Mouse (Mus musculus) stomach, embryonic 15.5 days (tissue): ENCODE results near the gene Best2. TPM values are rescaled to one million over a fixed set of nuclear protein-coding genes. Genes with fewer than 3 reads are reported as not detected.

Source experiments
- ATAC-seq: fragments of 200-750 bp; cut with Nextera tagmentation; 2 replicates; pipeline ENCODE4 v1.8.0; 2017; ENCODE audit warnings: low read depth, moderate number of reproducible peaks, moderate TSS enrichment; ENCODE audit not compliant: insufficient read depth, low FRiP score
- H3K27ac ChIP-seq: fragments of 300-500 bp; sonication (generic); 2 replicates; pipeline ENCODE4 v1.5.1; 2015; ENCODE audit warnings: mild to moderate bottlenecking, inconsistent platforms
- H3K27me3 ChIP-seq: fragments of 300-500 bp; sonication (generic); replicated peaks from 2 replicates; pipeline ENCODE4 v1.6.1; 2015; ENCODE audit warnings: inconsistent platforms
- H3K36me3 ChIP-seq: fragments of 300-500 bp; sonication (generic); 2 replicates; pipeline ENCODE4 v1.6.1; 2015; ENCODE audit warnings: inconsistent platforms
- H3K4me1 ChIP-seq: fragments of 300-500 bp; sonication (generic); 2 replicates; pipeline ENCODE4 v1.6.1; 2015; ENCODE audit warnings: inconsistent platforms
- H3K4me2 ChIP-seq: fragments of 300-500 bp; sonication (generic); 2 replicates; pipeline ENCODE4 v1.6.1; 2015; ENCODE audit warnings: mild to moderate bottlenecking, inconsistent platforms
- H3K4me3 ChIP-seq: fragments of 300-500 bp; sonication (generic); replicated peaks from 2 replicates; pipeline ENCODE4 v1.5.1; 2015; ENCODE audit warnings: inconsistent platforms
- H3K9ac ChIP-seq: fragments of 300-500 bp; sonication (generic); 2 replicates; pipeline ENCODE4 v1.6.1; 2015; ENCODE audit warnings: inconsistent platforms
- H3K9me3 ChIP-seq: fragments of 300-500 bp; sonication (generic); 2 replicates; pipeline ENCODE4 v1.6.1; 2016; ENCODE audit warnings: inconsistent platforms
- WGBS: fragments of 180-500 bp; shearing (Covaris S2); methylation state at CpG from one replicate; pipeline ENCODE4 v1.1.7; 2015; 5-methylcytosine and 5-hydroxymethylcytosine counted together
- microRNA-seq: library from miRNA; unstranded; fragments of <30 nt; microRNA quantifications from one replicate; pipeline ENCODE4, GENCODE M21; 2016
- polyA plus RNA-seq: library from polyadenylated mRNA; unstranded; fragments of >200 nt; fragmentation: Nextera tagmentation; extraction: Ambion mirVana; gene quantifications from 2 replicates; pipeline ENCODE4 v1.2.1, GENCODE M21; 2015

Gene Best2
- polyA plus RNA-seq, 1 experiment from 2014 or later = 0.23 TPM

GRCm38 (mm10) chr8:84969241-84970134 lies 44.8 kb downstream of the Best2 start, which contains the start of the genes Gm49661, Prdx2 and Rnaseh2a:
TSS of gene Gm49661 (minus strand) at chr8:84969433.
TSS of gene Prdx2 (plus strand) at chr8:84969587.
TSS of gene Rnaseh2a (minus strand) at chr8:84969767.
- under 1% methylated on average over 56 of the region's 56 CpGs for WGBS
- Histone ChIP-seq H3K27me3 (no peaks in the 10 kb centered on the region), H3K36me3 (peaks cover 11% of the 10 kb centered on the region), H3K9me3 (no peaks in the 10 kb centered on the region), H3K27ac (peak within 1 kb of the TSS; percentile 95), H3K4me2 (peak within 1 kb of the TSS; percentile 84), H3K9ac (peak within 1 kb of the TSS; percentile 76), H3K4me1 (peaks cover 28% of the 10 kb centered on the region), H3K4me3 (peak within 1 kb of the TSS; percentile 71)
- peak; percentile 77 for ATAC-seq

GRCm38 (mm10) chr8:84968650-84969049 lies 45.7 kb downstream of the Best2 start:
- peak overlapping the region; percentile 95 for H3K27ac ChIP-seq
- peak overlapping the region; percentile 76; the same call in 1 of the 2 replicates for H3K9ac ChIP-seq
- H3K27me3 ChIP-seq = no peaks in the 10 kb centered on the region
- peak overlapping the region; percentile 71 for H3K4me3 ChIP-seq
- no peaks in the 10 kb centered on the region for H3K9me3 ChIP-seq
- no peak for ATAC-seq
- WGBS = 6% methylated on average over 2 of the region's 2 CpGs
- peak overlapping the region; percentile 84 for H3K4me2 ChIP-seq
- peaks cover 25% of the 10 kb centered on the region for H3K4me1 ChIP-seq
- peaks cover 11% of the 10 kb centered on the region for H3K36me3 ChIP-seq

- ATAC-seq = no peak
- Histone ChIP-seq H3K4me2 (no peak overlapping the region), H3K4me3 (no peak overlapping the region), H3K36me3 (peaks cover 11% of the 10 kb centered on the region), H3K9me3 (no peaks in the 10 kb centered on the region), H3K27ac (no peak overlapping the region), H3K4me1 (peaks cover 25% of the 10 kb centered on the region), H3K27me3 (no peaks in the 10 kb centered on the region), H3K9ac (no peak overlapping the region)
- WGBS = 89% methylated on average over 13 of the region's 13 CpGs
These were observed 46.6 kb downstream of the Best2 start for GRCm38 (mm10) chr8:84967532-84968304.

GRCm38 (mm10) chr8:84966603-84967002 lies 47.7 kb downstream of the Best2 start:
- Histone ChIP-seq H3K4me3 (no peak overlapping the region), H3K9me3 (no peaks in the 10 kb centered on the region), H3K4me2 (peak overlapping the region; percentile 84; the same call in 1 of the 2 replicates), H3K4me1 (peaks cover 25% of the 10 kb centered on the region), H3K27me3 (no peaks in the 10 kb centered on the region), H3K36me3 (peaks cover 6% of the 10 kb centered on the region), H3K27ac (peak overlapping the region; percentile 78; the same call in 1 of the 2 replicates), H3K9ac (no peak overlapping the region)
- WGBS = 32% methylated on average over 3 of the region's 3 CpGs
- ATAC-seq = 0 out of 2 replicates have a peak, but pooled peaks have one; percentile 4

GRCm38 (mm10) chr8:84965731-84966291 lies 48.5 kb downstream of the Best2 start:
- peak overlapping the region; percentile 57 for H3K9ac ChIP-seq
- no peaks in the 10 kb centered on the region for H3K36me3 ChIP-seq
- H3K4me1 ChIP-seq = peaks cover 22% of the 10 kb centered on the region
- under 1% methylated on average over 41 of the region's 41 CpGs for WGBS
- peak overlapping the region; percentile 72 for H3K4me3 ChIP-seq
- peak; percentile 90 for ATAC-seq
- no peaks in the 10 kb centered on the region for H3K27me3 ChIP-seq
- peak overlapping the region; percentile 78 for H3K27ac ChIP-seq
- peak overlapping the region; percentile 84 for H3K4me2 ChIP-seq
- H3K9me3 ChIP-seq = no peaks in the 10 kb centered on the region

- 0 out of 2 replicates have a peak, but pooled peaks cover 5% of the 10 kb centered on the region for H3K36me3 ChIP-seq
- H3K4me2 ChIP-seq = no peak overlapping the region
- no peak overlapping the region for H3K9ac ChIP-seq
- no peak overlapping the region for H3K4me3 ChIP-seq
- H3K27me3 ChIP-seq = no peaks in the 10 kb centered on the region
- no peaks in the 10 kb centered on the region for H3K9me3 ChIP-seq
- H3K27ac ChIP-seq = no peak overlapping the region
- ATAC-seq = no peak
- 86% methylated on average over 4 of the region's 4 CpGs for WGBS
- peaks cover 16% of the 10 kb centered on the region for H3K4me1 ChIP-seq
These were observed 50.4 kb downstream of the Best2 start for GRCm38 (mm10) chr8:84963952-84964351.

GRCm38 (mm10) chr8:84959811-84960210 lies 54.5 kb downstream of the Best2 start:
- H3K27me3 ChIP-seq = no peaks in the 10 kb centered on the region
- no peak overlapping the region for H3K4me2 ChIP-seq
- 92% methylated on average over 7 of the region's 7 CpGs for WGBS
- no peak overlapping the region for H3K27ac ChIP-seq
- H3K4me1 ChIP-seq = no peaks in the 10 kb centered on the region
- H3K9me3 ChIP-seq = no peaks in the 10 kb centered on the region
- no peak overlapping the region for H3K4me3 ChIP-seq
- H3K36me3 ChIP-seq = peaks cover 11% of the 10 kb centered on the region; the same call in 1 of the 2 replicates
- no peak overlapping the region for H3K9ac ChIP-seq
- no peak for ATAC-seq

Small RNA genes lying within 50 kb of the gene (microRNA-seq; reads per million reads assigned to microRNA genes)
- gene Mir7070 = 1.2 reads per million

Other genes starting within 250 kb of the Best2 start
- gene Nfix, start 214.2 kb downstream of the Best2 start, polyA plus RNA-seq = 28.7 and 29.3 TPM in 2 replicates
- gene Dand5, start 191.7 kb downstream of the Best2 start, polyA plus RNA-seq = 6.3 and 6.9 TPM in 2 replicates
- 52.7 and 54.5 TPM in 2 replicates for gene Gadd45gip1, start 183.0 kb downstream of the Best2 start, polyA plus RNA-seq
- 115 and 130 TPM in 2 replicates for gene Rad23a, start 173.9 kb downstream of the Best2 start, polyA plus RNA-seq
- 938 and 1,051 TPM in 2 replicates for gene Calr, start 167.6 kb downstream of the Best2 start, polyA plus RNA-seq
- 89.5 and 90.1 TPM in 2 replicates for gene Farsa, start 157.5 kb downstream of the Best2 start, polyA plus RNA-seq
- gene Syce2, start 142.4 kb downstream of the Best2 start, polyA plus RNA-seq = 56.1 and 63.7 TPM in 2 replicates
- gene Gcdh, start 120.6 kb downstream of the Best2 start, polyA plus RNA-seq = 42.6 and 45.9 TPM in 2 replicates
- gene Klf1, start 112.6 kb downstream of the Best2 start, polyA plus RNA-seq = 14.8 and 39.3 TPM in 2 replicates
- 12.3 and 14.2 TPM in 2 replicates for gene Dnase2a, start 106.0 kb downstream of the Best2 start, polyA plus RNA-seq
- gene Mast1, start 77.2 kb downstream of the Best2 start, polyA plus RNA-seq = 1.9 and 2.2 TPM in 2 replicates
- 0.28 and 0.64 TPM in 2 replicates for gene Rtbdn, start 67.5 kb downstream of the Best2 start, polyA plus RNA-seq
- gene Gm49661, start 45.1 kb downstream of the Best2 start, polyA plus RNA-seq = not detected in 2 replicates
- gene Prdx2, start 44.9 kb downstream of the Best2 start, polyA plus RNA-seq = 637 and 677 TPM in 2 replicates
- gene Rnaseh2a, start 44.8 kb downstream of the Best2 start, polyA plus RNA-seq = 112 and 113 TPM in 2 replicates
- gene Junb, start 35.8 kb downstream of the Best2 start, polyA plus RNA-seq = 33.4 and 49.6 TPM in 2 replicates
- 46.3 and 51.1 TPM in 2 replicates for gene Hook2, start 23.9 kb downstream of the Best2 start, polyA plus RNA-seq
- gene Asna1, start 10.8 kb upstream of the Best2 start, polyA plus RNA-seq = 108 and 115 TPM in 2 replicates
- 104 and 132 TPM in 2 replicates for gene Trir, start 12.3 kb upstream of the Best2 start, polyA plus RNA-seq
- 26.9 and 31.9 TPM in 2 replicates for gene Tnpo2, start 22.4 kb upstream of the Best2 start, polyA plus RNA-seq
- gene Fbxw9, start 45.5 kb upstream of the Best2 start, polyA plus RNA-seq = 29.0 and 29.4 TPM in 2 replicates
- gene Gm5741, start 53.5 kb upstream of the Best2 start, polyA plus RNA-seq = 0.70 and 0.86 TPM in 2 replicates
- gene Dhps, start 57.2 kb upstream of the Best2 start, polyA plus RNA-seq = 50.6 and 60.0 TPM in 2 replicates
- gene Wdr83os, start 66.2 kb upstream of the Best2 start, polyA plus RNA-seq = 131 and 142 TPM in 2 replicates
- gene Wdr83, start 66.8 kb upstream of the Best2 start, polyA plus RNA-seq = 40.6 and 41.1 TPM in 2 replicates
- 45.1 and 55.7 TPM in 2 replicates for gene Man2b1, start 68.7 kb upstream of the Best2 start, polyA plus RNA-seq
- 2.6 and 2.7 TPM in 2 replicates for gene Zfp791, start 108.6 kb upstream of the Best2 start, polyA plus RNA-seq
- gene Cks1brt, start 137.4 kb upstream of the Best2 start, polyA plus RNA-seq = not detected in 2 replicates
- not detected in 2 replicates for gene Olfr371, start 211.5 kb upstream of the Best2 start, polyA plus RNA-seq